Mouse (Mus musculus): ENCODE measurements around the gene Cd247. TPM values are rescaled to one million over a fixed set of nuclear protein-coding genes. Genes with fewer than 3 reads are reported as not detected.

The Cd247 gene
- total RNA-seq, 2 experiments from 2014 or later, result 0.76 to 0.80 TPM

GRCm38 (mm10) chr1:165814521-165815278 is 26.2 kb downstream of the Cd247 start:
- intact Hi-C loops (cut with DNase I), result no loop called here
- DNase-seq, result no peak

- DNase-seq, result no peak
- intact Hi-C loops (cut with DNase I), result no loop called here
Observed at GRCm38 (mm10) chr1:165816391-165816790, 27.9 kb downstream of the Cd247 start.

DNA sequence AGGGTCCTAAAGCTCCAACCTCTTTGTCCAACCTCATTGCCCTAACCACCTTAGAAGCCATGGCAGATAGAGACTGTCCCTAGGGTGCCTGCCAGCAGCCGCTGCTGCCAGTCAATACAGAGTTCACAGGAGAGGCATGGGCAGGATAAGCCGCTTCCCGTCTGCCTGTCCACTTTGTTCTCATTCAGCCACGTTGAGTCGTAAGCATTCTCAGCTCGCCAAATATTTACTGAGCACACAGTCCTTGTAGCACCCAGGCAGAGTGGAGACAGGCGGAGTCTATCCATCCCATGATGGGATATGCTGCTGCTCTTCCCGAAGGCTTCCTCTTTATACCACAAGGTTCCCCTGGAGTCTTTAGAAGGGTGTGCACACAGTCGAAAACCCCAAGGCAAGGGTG is 28.8 kb downstream of the Cd247 start:
- DNase-seq, result no peak
- intact Hi-C loops (cut with DNase I), result no loop called here

DNA sequence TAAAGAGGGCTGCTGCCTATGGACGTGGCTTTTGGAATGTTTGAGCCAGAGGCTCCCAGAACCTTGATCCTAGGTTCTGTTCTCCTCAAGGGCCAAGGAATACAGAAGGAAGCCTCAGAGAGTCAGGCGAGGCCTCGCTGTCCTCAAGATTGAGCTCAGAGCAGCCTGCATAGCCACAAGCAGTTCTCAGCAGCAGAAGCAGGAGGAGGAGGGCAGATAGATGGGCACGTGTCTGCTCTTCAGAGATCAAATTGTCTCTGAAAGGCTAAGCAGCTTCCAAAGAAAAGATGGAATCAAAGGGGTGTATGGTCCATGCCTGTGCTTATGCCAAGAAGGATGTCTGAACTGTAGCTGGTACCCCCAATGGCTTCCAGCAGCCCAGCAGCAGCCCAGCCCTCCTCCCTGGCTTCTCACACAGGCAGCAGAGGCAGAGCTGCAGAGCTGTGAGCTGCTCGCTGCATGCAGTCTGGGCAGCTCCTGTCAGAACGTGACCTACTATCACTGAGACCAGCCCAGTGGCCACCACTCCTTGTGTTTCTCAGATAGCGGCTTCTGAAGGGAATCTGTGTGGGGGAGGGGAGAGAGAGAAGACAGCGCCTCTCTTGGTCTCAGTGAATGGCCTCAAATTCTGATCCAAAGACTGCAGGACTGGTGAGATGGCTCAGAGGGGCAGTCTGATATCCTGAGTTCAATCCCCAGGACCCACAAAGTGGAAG is 29.8 kb downstream of the Cd247 start:
- DNase-seq, result no peak
- intact Hi-C loops (cut with DNase I), result loop anchor here (2.0 kb wide), 1 partner anchor 26 kb away; no protein-coding TSS in a partner anchor

GRCm38 (mm10) chr1:165819147-165819546 is 30.7 kb downstream of the Cd247 start:
- intact Hi-C loops (cut with DNase I), result loop anchor here (2.0 kb wide), 1 partner anchor 26 kb away; no protein-coding TSS in a partner anchor
- no peak for DNase-seq

DNA sequence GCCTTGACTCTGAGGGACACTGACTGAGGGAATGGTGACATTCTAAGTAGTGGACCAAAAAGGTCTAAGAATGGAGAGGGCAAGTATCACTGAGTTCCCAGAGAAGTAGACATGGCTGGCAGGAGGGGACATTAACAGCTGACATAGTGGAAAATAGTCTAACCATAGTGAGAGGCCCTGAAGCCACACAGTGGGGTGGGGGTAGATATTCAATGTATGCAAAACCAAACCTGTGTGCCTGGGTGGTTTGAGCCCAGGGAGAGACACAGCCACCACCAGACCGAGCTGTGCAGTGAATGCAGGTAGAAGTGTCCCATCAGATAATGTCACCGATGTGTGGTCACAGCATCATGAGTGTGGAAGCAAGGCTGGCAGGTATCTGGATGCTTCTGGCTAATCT is 33.5 kb downstream of the Cd247 start:
- intact Hi-C loops (cut with DNase I), result no loop called here
- no peak for DNase-seq

DNA sequence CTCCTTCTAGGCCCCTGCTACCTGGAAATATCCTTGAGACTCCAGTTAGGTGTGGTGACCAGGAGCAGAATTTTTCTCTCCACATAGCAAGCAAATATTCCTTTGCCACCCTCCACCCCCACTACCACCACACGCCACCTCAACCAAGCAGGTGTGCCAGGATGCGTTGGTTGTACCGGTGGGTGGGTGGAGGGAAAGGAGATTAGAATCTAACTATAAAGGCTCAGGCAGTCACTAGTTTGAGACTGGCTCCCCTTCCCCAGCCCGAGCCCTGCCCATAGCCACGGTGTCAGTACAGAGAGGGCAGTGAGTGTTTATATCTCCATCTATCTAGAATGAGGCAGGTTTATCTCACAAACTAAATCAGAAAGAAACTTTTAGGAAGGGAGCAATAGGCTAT is 39.7 kb downstream of the Cd247 start:
- intact Hi-C loops (cut with DNase I), result no loop called here
- no peak for DNase-seq

GRCm38 (mm10) chr1:165828615-165829014 is 40.1 kb downstream of the Cd247 start:
- DNase-seq, result no peak
- intact Hi-C loops (cut with DNase I), result no loop called here

DNA sequence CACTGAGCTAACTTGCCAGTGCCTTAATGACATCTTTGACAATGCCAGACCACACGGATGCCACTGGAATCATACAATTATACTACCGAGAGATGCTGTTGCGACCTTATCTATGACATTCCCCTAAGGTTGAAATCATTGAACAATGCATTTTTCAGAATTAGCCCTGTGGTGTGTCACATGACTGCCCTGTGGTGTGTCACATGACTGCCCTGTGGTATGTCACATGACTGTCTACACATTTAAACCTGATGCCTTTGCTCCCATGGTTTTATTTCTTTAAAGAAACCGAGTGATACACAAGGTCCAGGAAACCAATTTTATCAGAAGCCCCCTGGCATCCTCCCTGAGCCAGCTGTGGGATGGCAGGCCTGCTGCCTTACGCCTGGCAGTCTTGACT is 41.4 kb downstream of the Cd247 start:
- intact Hi-C loops (cut with DNase I), result no loop called here
- no peak for DNase-seq

GRCm38 (mm10) chr1:165833244-165833643 is 44.8 kb downstream of the Cd247 start:
- intact Hi-C loops (cut with DNase I), result no loop called here
- no peak for DNase-seq

- DNase-seq, result no peak
- intact Hi-C loops (cut with DNase I), result no loop called here
Observed at GRCm38 (mm10) chr1:165833910-165834632, 45.6 kb downstream of the Cd247 start.

DNA sequence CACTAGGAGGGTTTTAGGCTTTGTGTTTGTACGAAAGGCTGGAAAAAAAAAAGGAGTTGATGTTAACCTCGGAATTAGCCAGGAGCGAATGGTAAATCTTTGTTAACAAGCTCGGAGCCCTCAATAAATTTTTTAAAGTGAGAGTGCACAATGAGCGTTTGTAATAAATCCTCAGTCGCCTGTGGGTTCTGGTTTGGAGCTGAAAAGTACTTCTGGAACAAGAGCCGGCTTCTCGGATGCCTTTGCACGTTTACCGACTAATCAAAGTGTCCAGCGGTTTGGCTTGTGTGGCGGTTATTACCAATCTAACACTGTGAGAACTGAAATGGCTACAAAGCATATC is 46.1 kb downstream of the Cd247 start:
- no peak for DNase-seq
- intact Hi-C loops (cut with DNase I), result no loop called here

DNA sequence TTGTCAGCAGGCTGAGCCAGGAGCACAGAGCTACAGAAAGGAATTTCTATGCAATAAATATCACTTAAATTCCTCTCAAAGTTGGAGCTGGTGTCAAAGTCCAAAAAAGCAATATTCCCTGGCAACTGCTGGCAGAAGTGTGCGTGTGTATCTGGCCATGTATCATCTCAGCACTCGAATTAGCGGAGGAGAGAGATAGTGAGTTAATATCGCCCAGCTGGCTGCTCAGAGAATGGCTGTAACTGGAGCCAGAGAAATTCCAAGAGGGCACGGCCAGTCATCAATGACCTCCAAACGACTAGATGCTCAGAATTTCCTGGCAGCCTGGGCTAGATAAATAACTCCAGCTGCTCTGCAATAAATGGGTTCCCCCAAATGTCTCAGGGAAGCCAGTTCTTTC is 48.0 kb downstream of the Cd247 start:
- no peak for DNase-seq
- intact Hi-C loops (cut with DNase I), result no loop called here

GRCm38 (mm10) chr1:165837546-165837945 is 49.1 kb downstream of the Cd247 start:
- peak in 1 of 2 experiments; percentile 24 for DNase-seq
- intact Hi-C loops (cut with DNase I), result no loop called here

DNA sequence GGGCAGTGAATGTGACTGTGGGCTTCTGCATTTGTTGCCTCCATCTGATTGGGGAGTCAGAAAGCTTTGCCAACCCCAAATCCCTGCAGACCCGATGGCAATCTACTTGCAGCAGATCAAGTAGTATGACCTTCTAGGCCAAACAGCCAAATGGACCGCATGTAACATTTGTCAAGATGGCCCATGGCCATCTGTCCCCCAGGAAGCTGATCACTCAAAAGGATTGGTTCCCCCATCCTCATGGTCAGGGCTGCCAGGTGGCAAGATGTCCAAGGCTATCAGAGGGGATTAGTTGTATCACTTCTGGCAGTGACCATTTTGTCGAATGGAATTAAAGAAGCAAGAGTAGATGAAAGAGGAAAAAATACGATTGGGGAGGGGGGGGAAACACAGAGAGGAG is 50.7 kb downstream of the Cd247 start:
- no peak for DNase-seq
- intact Hi-C loops (cut with DNase I), result no loop called here

DNA sequence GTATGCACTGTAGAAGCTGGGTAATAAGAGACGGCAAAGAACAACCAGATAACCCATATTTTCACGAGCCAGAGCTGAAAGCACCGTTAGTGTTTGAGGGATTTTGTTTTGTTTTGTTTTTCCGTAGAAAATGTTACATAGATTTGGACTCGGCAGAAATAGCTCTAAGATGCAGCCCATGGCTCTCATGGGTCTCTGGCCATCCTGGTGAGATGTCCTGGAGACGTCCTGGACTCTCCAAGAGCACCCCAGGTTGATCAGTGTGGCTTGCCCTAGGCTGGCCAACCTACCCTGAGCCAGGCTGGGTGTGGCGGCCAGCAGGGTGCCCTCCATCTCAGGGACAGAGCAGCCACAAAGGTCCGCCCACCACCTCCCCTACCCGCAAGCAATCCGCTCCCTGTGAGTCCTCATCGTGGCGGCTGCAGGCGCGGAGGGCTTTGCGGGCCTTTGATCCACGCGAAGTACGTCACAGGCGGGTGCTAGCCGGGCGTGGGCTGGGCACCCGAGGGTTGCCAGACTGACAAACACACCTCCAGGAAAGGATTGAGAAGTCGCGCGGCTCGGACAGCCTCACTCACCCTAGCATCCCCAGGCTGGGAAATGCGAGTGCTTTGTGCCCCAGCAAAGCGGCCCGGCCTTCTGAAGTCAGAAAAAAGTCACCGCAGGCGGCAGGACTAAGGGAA is 52.2 kb downstream of the Cd247 start:
- intact Hi-C loops (cut with DNase I), result no loop called here

GRCm38 (mm10) chr1:165842170-165842569 is 53.7 kb downstream of the Cd247 start:
- no peak for DNase-seq
- intact Hi-C loops (cut with DNase I), result no loop called here

More for the DNA sequence above, 52.2 kb downstream of the Cd247 start:
- DNase-seq, result no peak

DNA sequence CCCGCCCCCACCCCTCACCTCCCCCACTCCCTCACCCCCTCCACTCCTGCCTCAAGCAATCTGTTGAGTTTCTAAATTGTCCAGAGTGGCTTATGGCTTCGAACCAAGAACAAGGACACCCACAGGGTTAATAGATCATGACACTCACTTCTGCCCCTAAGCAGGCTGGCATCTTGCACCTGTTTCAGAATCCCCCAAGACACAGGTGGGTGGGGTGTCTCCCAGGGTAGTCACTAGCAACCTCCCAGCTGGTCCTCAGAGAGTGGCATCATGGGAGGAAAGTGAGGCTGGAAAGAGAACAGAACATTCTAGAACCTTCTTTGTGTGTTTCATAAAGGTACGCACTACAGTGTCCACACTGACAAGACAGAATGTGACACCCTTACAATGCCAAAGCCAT is 55.1 kb downstream of the Cd247 start:
- no peak for DNase-seq
- intact Hi-C loops (cut with DNase I), result no loop called here

DNA sequence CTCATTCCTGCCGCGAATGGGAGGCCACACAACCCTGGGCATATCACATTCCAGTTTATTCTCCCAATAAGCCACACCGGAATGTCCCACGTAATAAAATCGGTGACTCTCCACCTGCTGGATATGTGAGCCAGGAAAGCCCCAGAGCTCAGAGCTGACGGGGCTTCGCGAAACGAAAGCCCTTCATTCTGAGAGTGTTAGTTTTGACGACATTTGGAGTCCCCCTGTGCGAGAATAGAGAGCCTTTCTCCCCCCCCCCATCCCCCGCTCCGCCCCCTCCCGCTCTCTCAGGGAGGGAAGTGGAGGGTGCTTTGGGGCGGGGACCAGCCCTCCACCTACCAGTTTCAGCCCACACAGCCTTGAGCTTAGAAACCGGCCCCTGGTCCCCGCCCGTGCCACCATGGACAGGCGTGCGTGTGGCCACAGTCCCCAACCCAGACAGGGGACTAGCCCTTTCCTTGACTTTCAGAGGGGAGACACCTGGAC is 56.0 kb downstream of the Cd247 start:
- DNase-seq, result peak in 1 of 2 experiments; percentile 27
- intact Hi-C loops (cut with DNase I), result loop anchor here (2.0 kb wide), 1 partner anchor 26 kb away; no protein-coding TSS in a partner anchor

DNA sequence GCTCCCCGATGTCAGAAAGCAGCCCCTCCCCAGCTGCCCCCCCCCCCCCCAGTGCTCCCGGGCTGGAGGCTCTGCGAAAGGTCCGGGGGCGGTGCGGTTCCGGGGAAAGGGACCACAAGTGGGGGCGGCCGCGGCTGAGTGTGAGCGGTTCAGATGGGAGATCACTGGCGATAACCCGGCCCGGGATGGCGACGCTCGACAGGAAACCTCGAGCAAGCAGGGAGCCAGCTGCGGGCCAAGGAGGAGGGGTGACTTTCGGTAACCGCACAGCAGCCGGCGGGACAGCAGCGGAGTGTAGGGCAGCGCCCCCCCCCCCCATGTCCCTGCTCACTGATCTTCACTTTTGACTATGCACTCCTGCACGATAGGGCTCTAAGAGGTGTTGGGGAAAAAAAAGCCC is 56.5 kb downstream of the Cd247 start:
- DNase-seq, result peak in 1 of 2 experiments; percentile 25
- intact Hi-C loops (cut with DNase I), result loop anchor here (2.0 kb wide), 1 partner anchor 26 kb away; no protein-coding TSS in a partner anchor

Measured in heart, postnatal 36 days (tissue).